Mouse (Mus musculus): ENCODE measurements around the gene Rgs13. TPM values are rescaled to one million over a fixed set of nuclear protein-coding genes. Genes with fewer than 3 reads are reported as not detected.

Rgs13 gene
- polyA plus RNA-seq, 1 experiment from 2014 or later = not detected

Other genes starting within 250 kb of the Rgs13 start
- gene Rgs2, start 173.2 kb downstream of the Rgs13 start, polyA plus RNA-seq (2015; fragmentation: Nextera tagmentation; extraction: Ambion mirVana) = 32.1 and 41.6 TPM in 2 replicates
- 0.35 TPM in 1 of 2 replicates, not detected in the other for gene Rgs1, start 71.9 kb upstream of the Rgs13 start, polyA plus RNA-seq (2015; fragmentation: Nextera tagmentation; extraction: Ambion mirVana)